Mouse (Mus musculus) gastrocnemius, adult 18-20 months (tissue): ENCODE results near the gene Astl. TPM values are rescaled to one million over a fixed set of nuclear protein-coding genes. Genes with fewer than 3 reads are reported as not detected.

Experiments used
- DNase-seq: peaks from one replicate; pipeline ENCODE4 v3.0.0; 2021; ENCODE audit warnings: low spot score
- total RNA-seq, 2 experiments: library from RNA; stranded (reverse); gene quantifications; 2 replicates each; pipeline ENCODE4 v1.2.3; 2021

The Astl gene
- total RNA-seq, 2 experiments from 2014 or later: not detected

DNA sequence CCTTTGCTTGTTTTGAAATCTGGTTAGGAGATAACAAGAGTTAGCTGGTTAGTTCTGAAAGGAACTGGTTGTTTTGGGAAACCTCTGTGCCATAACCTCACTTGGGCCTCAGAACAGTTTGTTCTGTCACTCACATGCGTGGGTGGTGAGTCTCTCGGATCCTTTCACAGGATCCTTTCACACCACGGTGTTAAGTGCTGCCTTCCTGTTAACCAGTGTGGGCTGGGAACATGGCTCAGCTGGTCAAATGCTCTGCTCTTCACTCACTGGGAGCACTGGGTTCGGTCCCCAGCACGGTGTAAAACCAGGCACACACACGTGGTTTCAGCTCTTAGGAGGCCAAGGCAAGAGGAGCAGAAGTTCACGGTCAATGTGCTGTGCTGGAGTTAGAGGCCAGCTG lies 14.0 kb upstream of the Astl start:
- DNase-seq: no peak

DNA sequence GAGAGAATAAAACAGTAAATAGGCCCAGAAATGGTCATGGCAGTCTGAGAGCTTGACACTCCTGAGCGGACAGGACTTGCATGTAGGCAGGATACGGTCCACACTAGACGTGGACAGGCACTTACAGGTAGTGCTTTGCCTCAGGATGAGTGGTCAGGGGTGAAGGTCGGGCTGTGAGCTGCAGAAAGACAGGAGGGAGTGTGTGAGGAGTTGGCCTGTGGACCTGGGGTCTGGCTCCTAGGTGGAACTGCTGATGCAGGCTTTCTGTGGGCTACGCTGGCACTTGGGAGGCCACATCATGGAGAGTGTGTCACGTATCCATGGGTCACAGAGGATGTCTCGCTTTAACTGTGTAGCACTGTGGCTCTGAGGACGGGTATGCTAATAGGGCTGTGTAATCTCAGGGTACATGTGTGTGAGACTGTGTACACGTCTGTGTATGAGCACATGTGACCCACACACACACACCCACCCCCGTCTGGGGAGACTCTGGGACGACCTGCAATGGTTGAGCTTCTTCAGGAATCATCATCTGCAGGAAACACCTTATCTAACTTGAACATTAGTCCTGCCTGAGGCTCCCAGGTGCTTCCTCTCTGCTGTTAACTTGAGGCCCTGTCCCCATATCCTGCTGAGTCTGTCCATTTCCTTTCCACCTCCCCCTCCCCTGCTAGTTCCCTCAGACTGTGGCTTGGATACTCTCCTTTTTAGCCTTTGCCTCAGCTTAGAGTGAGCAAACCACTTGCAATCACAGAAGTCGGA lies 10.2 kb upstream of the Astl start:
- DNase-seq: no peak

DNA sequence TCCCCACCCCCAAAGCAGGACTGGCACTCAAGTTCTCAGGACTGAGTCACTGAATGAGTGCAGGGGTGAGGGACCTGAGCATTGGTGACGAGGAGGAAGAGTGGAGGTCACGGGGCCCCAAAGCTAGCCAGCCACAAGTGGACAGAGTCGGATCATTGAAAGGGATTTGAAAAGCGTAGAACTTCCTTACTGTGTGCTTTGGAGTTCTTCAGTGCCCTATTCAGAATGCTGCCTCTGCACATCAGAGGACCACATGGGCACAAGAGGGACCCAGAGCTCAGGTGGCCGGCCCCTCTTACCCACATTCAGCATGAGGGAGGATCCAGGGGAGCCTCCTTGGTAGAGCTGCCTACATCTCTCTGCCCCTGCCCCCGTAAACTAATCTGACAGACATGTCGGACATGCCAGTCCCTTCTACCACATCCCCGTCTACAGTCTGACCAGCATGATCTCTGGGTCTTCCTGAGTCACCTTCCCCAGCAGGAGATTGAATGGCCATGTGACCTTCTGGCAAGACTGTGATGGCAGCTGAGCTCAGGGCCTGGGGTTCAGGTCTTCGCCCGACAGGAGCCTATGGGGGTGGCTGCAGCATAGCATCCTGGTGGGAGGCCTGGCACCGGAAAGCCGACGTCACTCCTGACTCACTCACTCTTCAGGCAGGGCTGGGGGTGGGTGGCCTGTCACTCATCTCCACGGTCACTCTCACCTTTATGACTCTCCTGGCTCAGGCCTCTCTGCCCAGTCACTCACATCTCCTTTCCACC lies 5.5 kb upstream of the Astl start:
- no peak for DNase-seq

DNA sequence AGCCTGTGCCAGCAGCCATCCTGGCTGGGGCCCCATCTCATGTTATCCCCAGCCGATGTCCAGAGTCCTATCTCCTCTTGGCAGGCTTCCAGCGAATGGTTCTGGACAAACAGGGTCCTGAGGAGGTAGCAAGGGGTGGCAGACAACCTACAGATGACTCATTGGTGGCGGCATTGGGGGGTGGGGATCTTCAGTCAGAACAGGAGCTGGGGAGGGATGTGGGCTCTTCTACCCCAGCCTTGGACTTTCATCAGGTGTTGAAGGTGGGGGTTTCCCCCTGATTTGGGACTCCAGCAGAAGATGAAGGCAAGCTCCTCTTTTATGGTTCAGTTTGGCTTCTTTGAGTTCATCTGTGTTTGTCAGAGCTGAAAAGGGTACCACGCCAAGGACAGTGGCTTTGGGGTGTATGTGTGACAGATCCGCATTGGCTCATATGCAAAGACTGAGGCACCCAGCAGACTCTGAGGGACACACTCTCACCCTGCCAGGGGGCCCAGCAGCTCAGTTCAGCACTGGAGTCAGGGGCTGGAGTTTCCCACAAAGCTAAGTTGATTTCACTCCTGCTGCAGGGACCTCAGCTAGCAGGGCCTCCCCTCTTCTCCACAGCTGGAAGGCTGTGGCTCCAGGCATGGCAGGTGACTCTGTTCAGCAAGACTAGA lies 4.4 kb upstream of the Astl start:
- no peak for DNase-seq

DNA sequence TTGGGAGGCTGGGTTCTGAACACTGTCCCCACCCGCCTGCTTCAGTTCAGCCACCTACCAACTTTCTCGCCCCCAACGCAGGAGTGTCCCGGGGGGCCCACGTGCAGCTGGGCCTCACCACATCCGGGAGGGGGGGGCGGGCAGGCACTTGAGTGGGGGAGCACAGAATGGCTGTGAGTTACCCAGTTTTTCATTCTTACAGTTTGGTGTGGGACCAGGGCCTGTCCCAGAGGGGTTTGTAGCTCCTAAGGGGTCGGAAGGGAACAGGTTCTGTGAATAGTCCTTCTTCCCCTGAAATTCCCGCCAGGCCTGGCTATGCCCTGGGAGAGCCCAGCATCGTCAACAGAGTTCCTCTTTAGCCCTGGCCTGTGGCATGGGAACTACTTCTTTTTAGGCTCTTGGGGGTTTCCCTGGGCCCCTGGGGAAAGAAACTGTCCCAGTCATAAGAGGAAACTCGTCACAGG lies 3.3 kb upstream of the Astl start:
- no peak for DNase-seq

DNA sequence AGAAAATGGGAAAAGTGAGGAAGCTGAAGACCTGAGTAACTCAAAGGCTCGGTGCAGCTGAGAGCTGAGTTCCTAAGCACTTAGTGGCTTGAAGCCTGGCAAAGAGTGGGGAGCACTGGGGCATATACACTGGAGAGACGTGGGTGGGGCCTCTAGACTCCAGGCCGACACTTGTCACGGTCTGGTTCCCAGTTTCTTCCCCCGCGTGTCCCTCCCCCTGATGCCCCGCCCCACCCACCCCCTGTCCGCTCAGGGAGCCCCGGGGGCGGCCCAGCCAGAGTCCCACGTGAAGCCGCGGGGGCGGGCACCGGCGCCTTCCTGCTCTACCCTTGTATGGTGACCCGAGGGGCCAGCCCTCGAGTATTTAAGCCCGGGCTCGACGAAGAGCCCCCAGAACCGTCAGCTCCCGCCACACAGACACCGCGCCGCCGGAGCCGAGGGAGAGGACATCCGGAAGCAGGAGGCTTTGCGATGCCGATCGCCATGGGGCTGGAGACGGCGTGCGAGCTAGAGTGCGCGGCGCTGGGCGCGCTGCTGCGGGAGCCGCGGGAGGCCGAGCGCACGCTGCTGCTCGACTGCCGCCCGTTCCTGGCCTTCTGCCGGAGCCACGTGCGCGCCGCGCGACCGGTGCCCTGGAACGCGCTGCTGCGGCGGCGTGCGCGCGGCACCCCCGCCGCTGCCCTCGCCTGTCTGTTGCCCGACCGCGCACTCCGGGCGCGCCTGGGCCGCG lies 2.5 kb upstream of the Astl start, which contains the start of gene Dusp2:
Gene Dusp2, plus strand, starts transcription at position 393 of the 730 bp plus-strand sequence.
- peak; percentile 61 for DNase-seq

DNA sequence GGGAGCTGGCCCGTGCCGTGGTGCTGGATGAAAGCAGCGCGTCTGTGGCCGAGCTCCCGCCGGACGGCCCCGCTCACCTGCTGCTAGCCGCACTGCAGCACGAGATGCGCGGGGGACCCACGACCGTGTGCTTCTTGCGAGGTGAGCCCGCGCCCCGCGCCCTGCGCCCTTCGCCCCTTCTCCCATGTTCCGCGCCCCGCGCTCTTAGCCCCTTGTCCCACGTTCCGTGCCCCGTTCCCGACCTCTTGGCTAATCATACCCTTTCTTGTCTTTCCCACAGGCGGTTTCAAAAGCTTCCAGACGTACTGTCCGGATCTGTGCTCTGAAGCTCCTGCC lies 2.0 kb upstream of the Astl start:
- no peak for DNase-seq

DNA sequence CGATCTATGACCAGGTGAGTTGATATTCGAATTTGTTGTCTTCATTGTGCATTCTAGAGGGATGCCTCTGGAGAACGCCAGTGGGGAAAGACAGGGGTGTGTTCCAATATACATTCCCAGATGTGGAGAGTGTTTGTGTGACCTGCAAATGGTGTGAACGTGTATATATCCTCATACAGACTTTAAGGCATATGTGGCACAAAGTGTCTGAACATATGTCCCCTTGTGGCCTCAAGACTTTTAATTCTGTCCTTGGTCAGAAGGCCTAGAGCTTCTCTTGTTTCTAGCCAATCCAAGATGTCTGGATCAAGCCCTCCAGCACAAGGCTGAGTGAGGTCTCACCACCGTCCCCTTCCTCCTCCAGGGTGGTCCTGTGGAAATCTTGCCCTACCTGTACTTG lies 1.6 kb upstream of the Astl start:
- no peak for DNase-seq

DNA sequence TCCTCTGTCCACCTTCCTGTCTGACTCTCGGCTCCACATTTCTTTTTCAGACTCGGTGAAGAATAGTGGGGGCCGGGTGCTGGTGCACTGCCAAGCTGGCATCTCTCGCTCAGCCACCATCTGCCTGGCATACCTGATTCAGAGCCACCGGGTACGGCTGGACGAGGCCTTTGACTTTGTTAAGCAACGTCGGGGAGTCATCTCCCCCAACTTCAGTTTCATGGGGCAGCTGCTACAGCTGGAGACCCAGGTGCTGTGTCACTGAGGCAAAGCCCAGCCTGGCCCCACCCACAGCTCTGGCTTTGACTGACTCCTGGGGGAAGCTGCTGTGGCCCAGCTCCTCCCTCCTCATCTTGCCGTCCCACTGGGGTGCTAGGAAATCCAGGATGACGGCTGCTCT lies 908 bp upstream of the Astl start:
- no peak for DNase-seq

DNA sequence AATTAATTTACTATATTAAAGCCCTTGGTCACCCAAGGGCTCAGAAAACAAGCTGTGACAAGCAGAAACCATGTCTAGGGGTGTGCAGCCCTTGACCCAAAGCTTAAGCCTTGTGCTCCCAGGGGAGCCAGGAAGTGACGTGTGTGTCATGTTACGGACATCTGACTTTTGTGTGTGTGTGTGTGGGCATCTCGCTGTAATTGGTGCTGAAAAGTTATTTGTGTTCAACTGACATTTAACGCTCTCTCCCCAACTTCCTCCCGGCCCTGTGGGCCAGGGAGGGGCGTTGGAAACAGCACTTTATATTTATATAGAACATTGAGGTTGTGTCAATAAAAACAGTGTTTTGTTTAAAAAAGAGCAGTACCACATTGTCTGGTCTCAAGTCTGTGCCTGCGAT lies 427 bp upstream of the Astl start:
- no peak for DNase-seq

DNA sequence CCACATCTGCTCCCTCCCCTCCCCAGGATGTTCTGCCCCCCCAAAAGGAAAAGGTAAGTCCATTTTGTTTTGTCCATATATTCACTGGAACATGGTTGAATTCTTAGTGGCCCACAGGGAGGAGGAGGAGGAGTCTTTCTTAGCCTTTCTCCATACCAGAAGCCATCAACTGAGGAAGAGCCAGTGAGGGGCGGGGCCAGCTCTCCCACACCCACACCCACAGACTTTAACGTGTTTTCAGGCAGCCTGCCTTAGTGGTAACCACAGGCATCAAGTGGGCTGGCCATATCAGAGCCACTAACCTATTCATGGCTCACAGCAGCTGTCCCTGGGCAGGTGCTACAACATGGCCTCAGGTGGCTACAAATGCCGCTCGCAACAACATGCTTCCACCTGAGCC lies 394 bp downstream of the Astl start:
- DNase-seq: no peak

DNA sequence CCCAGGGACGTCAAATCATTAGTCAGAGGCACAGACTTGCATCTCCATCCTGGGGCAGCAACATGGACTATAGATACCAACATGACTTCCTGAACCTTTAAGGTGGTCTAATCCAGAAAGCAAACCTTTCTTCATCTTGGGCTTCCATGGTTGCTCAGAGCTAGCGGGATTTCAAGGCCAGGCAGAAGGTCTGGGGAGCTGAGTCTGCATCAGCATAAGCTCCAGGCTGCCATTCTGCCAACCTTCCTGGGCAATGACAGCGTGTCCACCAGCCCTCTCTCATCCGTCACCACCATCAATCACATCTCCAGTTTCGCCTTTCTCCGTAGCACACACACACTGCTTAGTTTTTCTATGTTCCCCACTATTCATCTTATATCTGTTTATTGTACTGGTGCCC lies 823 bp downstream of the Astl start:
- DNase-seq: no peak

DNA sequence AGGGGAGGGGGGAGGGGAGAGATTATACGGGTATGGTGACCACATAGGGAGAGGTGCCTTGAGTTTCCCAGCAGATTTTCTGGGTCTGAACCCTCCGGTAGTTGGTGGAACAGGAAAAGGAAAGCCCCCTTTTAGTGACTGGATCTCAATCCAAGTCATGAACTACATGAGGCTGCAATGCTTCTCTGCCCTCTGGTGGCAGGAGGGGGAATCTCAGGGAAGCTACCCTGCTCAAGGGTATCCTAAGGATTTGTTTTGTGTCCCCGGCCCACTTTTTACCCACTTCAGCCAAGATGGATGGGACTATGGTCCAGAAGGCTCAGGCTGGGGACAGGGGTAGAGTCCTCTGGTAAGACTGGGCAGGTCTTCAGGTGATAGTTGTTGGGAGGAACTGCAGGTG lies 2.7 kb downstream of the Astl start:
- peak; percentile 56 for DNase-seq

DNA sequence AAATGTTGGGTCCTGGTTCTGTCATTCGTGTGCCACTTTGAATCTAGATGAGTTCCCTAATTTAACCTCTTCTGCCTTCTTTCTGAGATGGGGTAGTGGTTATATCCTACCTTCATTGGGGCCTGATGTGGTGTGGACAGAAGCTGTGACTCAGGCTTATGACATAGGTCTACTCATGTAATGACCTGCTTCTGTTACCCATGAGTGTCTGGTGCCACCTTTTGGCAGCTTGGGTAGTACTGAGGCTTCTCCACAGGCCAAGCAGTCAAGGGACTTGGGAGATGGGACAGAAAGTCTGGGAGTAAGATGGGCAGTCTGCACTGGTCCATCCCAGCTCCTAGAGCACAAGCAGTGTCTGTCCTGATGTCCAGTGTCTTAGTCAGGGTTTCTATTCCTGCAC lies 7.9 kb downstream of the Astl start:
- no peak for DNase-seq

DNA sequence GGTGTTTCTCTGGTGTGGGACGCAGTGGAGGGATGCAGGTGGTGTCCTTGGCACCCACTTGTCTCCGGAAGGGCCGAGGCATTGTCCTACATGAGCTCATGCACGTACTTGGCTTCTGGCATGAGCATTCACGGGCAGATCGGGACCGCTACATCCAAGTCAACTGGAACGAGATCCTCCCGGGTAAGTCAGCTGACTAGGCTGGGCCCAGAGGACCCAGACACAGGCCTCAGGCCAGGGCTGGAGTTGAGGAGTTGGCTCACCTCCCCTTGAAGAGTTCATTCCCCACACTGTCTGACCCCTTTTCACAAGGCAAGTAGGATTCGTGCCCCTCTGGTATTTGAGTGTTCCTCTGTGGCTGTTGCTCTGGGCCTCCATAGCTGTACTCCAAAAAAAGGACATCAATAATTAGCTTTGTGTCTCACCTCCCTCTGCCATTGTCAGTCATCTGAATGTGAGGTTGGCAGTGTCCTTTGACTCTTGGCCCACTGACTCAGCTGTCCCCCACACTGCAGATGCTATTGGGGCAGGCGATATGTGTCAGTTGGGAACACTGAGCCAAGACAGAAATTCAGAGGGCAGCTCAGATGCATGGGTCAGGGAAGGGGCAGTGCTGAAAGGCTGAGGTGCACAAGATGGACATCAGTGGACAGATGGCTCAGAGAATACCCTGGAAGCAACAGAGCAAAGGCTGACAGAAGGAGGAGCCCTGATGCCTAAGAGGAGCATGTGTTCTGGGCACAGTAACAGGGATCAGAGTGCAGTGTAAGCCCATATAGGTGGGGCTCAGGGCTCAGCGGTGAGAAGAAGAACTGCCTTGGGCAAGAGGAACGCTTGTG lies 8.9 kb downstream of the Astl start:
- DNase-seq: no peak

DNA sequence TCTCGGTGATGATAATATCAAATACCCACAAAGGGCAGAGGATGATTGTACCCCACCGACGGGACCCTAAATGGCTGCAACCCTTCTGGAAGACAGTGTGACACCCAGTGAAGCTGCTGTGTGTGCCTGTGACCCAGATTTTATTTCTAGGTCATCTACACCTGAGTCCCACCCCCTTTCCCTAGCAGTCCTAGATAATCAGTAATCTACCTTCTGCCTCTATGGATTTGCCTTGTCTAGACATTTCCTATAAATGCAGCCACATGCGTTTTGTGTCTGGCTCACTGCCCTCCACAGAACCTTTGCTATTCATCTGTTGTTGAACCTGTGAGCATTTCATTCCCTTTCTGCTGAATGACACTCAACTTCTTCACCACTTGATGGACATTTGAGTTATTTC lies 15.4 kb downstream of the Astl start:
- DNase-seq: no peak

DNA sequence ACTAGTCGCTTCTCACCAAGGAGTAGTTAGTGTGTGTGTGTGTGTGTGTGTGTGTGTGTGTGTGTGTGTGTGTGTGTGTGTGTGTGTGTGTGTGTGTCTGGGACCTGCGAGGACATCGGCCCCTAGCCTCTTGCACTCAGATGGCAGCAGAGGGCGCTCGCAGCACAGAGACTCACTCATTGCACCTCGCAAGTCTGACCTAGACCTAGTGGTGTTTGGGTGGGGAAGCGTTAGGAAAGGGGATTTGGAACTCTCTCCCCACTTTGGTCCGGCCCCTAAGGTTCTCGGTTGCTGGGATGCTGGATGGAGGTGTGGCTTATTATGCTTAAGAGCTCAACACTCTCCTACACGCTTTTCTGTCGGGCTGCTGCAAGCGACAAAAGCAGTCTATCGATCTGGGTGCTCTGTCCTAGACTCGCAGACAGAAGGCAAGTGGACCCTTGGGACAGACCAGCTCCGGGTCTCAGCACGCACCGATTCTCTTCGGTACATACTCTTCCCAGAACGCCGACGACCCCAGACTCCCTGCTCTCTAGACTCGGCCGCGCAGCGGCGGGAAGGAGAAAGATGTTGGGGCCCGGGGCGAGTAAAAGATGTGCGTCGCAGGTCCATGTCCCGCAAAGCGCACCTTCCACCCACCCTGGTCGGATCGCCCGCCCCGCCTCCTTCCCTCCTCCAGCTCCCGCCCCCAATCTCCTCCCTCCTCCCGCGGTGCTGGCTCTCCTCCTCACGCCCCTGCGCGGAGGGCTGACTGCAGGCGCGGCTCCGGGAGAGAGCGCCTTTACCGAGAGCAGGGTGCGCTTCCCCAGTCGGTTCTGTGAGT lies 24.2 kb downstream of the Astl start, which contains the start of gene Adra2b:
Gene Adra2b, plus strand, starts transcription at position 750 of the 823 bp plus-strand sequence.
- DNase-seq: peak; percentile 71

DNA sequence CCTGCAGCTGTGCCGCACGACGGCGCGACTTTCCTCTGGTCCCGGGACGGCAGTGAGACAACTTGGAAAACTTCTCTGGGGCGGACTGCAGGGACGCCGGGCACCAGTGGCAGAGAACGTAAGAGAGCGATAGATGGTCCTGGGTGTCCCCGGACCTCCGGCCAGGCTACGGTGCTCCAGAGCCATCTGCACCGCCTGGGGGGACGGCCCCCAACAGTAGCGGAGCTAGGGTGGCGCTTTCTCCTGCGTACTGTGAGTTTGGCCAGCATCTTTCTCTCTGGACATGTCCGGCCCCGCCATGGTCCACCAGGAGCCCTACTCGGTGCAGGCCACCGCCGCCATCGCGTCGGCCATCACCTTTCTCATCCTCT lies 24.8 kb downstream of the Astl start:
- DNase-seq: no peak

DNA sequence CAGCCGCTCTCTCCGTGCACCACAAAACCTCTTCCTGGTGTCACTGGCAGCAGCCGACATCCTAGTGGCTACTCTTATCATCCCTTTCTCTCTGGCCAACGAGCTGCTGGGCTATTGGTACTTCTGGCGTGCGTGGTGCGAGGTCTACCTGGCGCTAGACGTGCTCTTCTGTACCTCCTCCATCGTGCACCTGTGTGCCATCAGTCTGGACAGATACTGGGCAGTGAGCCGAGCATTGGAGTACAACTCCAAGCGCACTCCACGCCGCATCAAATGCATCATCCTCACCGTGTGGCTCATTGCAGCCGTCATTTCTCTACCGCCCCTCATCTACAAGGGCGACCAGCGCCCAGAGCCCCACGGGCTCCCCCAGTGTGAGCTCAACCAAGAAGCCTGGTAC lies 25.3 kb downstream of the Astl start:
- DNase-seq: no peak

DNA sequence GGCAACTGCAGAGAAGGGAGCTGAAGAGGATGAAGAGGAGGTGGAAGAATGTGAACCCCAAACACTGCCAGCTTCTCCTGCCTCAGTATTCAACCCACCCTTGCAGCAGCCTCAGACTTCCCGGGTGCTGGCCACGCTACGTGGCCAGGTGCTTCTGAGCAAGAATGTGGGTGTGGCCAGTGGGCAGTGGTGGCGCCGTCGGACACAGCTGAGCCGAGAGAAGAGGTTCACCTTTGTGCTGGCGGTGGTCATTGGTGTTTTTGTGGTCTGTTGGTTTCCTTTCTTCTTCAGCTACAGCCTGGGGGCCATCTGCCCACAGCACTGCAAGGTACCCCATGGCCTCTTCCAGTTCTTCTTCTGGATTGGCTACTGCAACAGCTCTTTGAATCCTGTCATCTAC lies 26.0 kb downstream of the Astl start:
- DNase-seq: no peak
